Mouse (Mus musculus): ENCODE data around the gene Gm20388.

DNA sequence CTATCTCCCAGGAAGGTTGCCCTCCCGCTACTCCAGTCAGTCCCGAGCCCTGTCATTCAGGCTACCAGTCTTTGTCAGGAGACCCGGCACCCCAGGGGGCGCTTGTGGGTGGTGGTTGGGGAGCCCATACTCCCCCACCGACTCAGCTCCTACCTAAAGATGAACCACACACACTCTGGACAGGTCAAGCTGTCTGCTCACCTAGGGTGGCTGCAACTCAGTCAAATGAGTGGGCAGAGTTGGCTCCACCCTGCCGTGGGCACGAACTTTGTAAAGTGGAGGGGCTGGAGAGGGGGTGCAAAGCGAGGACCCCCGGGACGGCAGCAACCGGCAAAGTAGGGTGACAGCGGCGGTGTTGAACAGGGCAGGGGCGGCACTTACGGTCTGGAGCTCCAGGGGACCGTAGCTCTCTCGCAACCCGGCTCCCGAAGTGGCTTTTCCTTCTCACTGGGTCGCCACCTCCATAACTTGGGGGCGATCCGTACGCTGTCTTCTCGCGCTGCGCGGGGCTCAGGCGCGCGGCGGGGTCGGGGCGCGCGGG, 2766.9 kb downstream of the Gm20388 start:
- no peak for TF ChIP-seq CTCF (IDR thresholded peaks at IDR 0.05; ENCODE audit: low read depth, low read length)
- no peak for TF ChIP-seq POLR2A (IDR thresholded peaks at IDR 0.05; ENCODE audit: insufficient read depth, low read length)
- no peak for TF ChIP-seq EP300 (IDR thresholded peaks at IDR 0.05; ENCODE audit: insufficient read depth, low read depth, low read length)

Measured in ES-Bruce4 (cell line).